Mouse (Mus musculus): ENCODE results near the gene Zfp53. TPM values are rescaled to one million over a fixed set of nuclear protein-coding genes. Genes with fewer than 3 reads are reported as not detected.

The Zfp53 gene
- polyA plus RNA-seq, 1 experiment from 2014 or later: 12.0 TPM

DNA sequence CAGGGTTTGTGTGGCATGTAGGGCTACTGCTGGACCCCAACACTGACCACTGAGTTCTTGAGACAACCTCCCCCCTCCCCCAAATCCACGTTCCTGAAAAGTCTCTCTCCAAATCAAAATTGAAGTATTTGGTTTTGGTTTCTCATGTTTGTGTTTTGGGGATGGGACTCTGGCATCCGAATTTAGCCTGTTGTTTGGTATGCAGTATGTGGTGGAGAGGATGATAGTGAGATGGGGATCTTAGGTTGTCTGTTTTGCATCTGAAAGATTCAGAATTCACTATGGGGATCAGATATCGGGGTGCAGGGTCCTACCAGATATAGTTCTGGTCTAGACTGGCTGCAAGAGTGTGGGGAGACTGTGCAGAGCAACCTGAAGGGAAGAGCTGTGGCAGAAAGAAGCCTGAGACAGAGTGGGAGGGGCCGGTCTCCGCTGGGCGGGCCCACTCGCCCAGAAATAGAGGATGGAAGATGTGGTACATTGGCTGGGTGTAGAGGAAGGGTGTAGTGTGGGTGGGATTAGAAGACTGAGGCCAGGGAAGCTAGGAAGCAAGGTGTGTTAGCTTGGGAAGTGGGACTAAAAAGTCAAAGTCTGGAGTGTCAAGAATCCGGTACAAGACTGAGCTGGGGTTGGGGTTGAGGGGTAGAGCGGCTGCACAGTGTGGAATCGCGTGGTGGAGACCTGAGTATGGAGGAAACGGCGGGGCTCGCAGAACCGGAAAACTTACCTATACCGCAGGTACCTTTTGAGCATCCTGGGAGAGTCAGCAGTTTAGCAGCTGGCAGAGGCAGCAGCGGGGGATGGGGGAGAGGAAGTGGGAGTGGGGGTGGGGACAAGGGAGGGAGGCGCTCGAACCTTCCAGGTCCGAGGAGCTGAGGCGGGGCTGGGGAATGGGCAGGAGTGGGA, 46.6 kb downstream of the Zfp53 start, which contains the start of gene Zfp52:
TSS of gene Zfp52 (plus strand) at position 444 of the 906 bp plus-strand sequence.
- H3K36me3 ChIP-seq (ENCODE audit: control insufficient read depth, insufficient read depth, low read length): no peaks in the 10 kb centered on the region
- 3% methylated on average over 21 of the region's 21 CpGs for WGBS
- H3K9me3 ChIP-seq (ENCODE audit: control insufficient read depth, low read length): no peaks in the 10 kb centered on the region
- peaks cover 8% of the 10 kb centered on the region for H3K4me1 ChIP-seq (replicated peaks; ENCODE audit: control insufficient read depth, insufficient read depth, low read length)
- peak within 1 kb of the TSS; percentile 62 for H3K27ac ChIP-seq (ENCODE audit: low read length)
- H3K4me2 ChIP-seq (ENCODE audit: low read depth, low read length): peak within 1 kb of the TSS; percentile 89
- peak; percentile 77 for ATAC-seq (ENCODE audit: low read depth)
- no peaks in the 10 kb centered on the region for H3K27me3 ChIP-seq (ENCODE audit: control insufficient read depth, insufficient read depth, low read depth, low read length)
- H3K4me3 ChIP-seq (ENCODE audit: low read length): peak within 1 kb of the TSS; percentile 64
- H3K9ac ChIP-seq (ENCODE audit: low read length): peak within 1 kb of the TSS; percentile 67

DNA sequence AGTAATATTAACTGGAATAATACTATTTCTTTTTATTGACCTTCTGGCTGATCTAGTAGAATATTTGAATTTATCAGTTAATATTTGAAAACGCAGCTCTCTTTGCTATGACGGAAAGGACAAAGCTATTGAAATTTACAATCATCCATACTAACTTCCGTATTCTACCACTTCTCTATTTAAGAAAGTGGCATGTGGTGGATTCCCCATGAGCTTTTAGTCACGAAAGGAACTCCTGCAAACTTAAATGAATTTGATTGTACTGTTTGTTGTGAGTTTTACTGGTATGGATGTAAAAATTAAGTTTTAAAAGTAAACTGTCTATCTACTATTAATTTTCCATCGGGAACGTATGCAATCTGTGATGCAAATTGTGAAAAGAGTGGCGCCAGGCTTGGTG, 47.3 kb downstream of the Zfp53 start:
- peaks cover 8% of the 10 kb centered on the region for H3K4me1 ChIP-seq (replicated peaks; ENCODE audit: control insufficient read depth, insufficient read depth, low read length)
- peak overlapping the region; percentile 89 for H3K4me2 ChIP-seq (ENCODE audit: low read depth, low read length)
- no peak for ATAC-seq (ENCODE audit: low read depth)
- no peaks in the 10 kb centered on the region for H3K36me3 ChIP-seq (ENCODE audit: control insufficient read depth, insufficient read depth, low read length)
- no peak overlapping the region for H3K27ac ChIP-seq (ENCODE audit: low read length)
- WGBS: 26% methylated on average over 7 of the region's 7 CpGs
- peak overlapping the region; percentile 67 for H3K9ac ChIP-seq (ENCODE audit: low read length)
- no peaks in the 10 kb centered on the region for H3K27me3 ChIP-seq (ENCODE audit: control insufficient read depth, insufficient read depth, low read depth, low read length)
- peak overlapping the region; percentile 64 for H3K4me3 ChIP-seq (ENCODE audit: low read length)
- H3K9me3 ChIP-seq (ENCODE audit: control insufficient read depth, low read length): no peaks in the 10 kb centered on the region

DNA sequence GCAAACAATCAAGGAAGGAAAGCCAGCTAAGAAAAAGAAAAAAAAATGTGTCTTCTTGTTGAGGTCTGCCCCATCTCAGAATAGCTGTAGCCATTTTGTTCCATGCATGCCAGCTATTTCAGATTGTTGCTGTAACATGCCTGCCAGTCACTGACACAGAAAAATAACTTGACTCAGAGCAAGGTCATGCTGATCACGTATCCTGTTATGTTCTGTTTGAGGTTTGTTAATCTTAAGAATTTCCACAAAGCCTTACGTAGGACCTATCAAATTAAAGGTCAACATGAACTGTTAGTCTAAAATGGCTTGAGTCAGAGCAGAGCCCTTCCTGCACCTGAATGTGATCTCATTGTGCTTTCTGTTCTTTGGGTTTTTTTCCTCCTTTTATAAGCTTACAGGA, 47.9 kb downstream of the Zfp53 start:
- no peaks in the 10 kb centered on the region for H3K27me3 ChIP-seq (ENCODE audit: control insufficient read depth, insufficient read depth, low read depth, low read length)
- H3K27ac ChIP-seq (ENCODE audit: low read length): no peak overlapping the region
- no peak overlapping the region for H3K4me2 ChIP-seq (ENCODE audit: low read depth, low read length)
- 52% methylated on average over 2 of the region's 2 CpGs for WGBS
- H3K36me3 ChIP-seq (ENCODE audit: control insufficient read depth, insufficient read depth, low read length): no peaks in the 10 kb centered on the region
- ATAC-seq (ENCODE audit: low read depth): no peak
- no peaks in the 10 kb centered on the region for H3K9me3 ChIP-seq (ENCODE audit: control insufficient read depth, low read length)
- peaks cover 8% of the 10 kb centered on the region for H3K4me1 ChIP-seq (replicated peaks; ENCODE audit: control insufficient read depth, insufficient read depth, low read length)
- no peak overlapping the region for H3K9ac ChIP-seq (ENCODE audit: low read length)
- H3K4me3 ChIP-seq (ENCODE audit: low read length): no peak overlapping the region

- Histone ChIP-seq H3K27ac (ENCODE audit: low read length) (no peak overlapping the region), H3K9ac (ENCODE audit: low read length) (no peak overlapping the region), H3K9me3 (ENCODE audit: control insufficient read depth, low read length) (no peaks in the 10 kb centered on the region), H3K4me3 (ENCODE audit: low read length) (no peak overlapping the region), H3K36me3 (ENCODE audit: control insufficient read depth, insufficient read depth, low read length) (peaks cover 7% of the 10 kb centered on the region), H3K27me3 (ENCODE audit: control insufficient read depth, insufficient read depth, low read depth, low read length) (no peaks in the 10 kb centered on the region), H3K4me1 (replicated peaks; ENCODE audit: control insufficient read depth, insufficient read depth, low read length) (no peaks in the 10 kb centered on the region), H3K4me2 (ENCODE audit: low read depth, low read length) (no peak overlapping the region)
- ATAC-seq (ENCODE audit: low read depth): no peak
- 77% methylated on average over 2 of the region's 2 CpGs for WGBS
These were observed 69.0 kb downstream of the Zfp53 start for GRCm38 (mm10) chr17:21557831-21558230.

Other genes with a start within 250 kb of the Zfp53 start
- not detected in 2 replicates for gene Vmn1r235, start 232.6 kb upstream of the Zfp53 start, polyA plus RNA-seq (2015; fragmentation: Nextera tagmentation; extraction: Ambion mirVana)
- gene Vmn1r236, start 206.1 kb upstream of the Zfp53 start, polyA plus RNA-seq (2015; fragmentation: Nextera tagmentation; extraction: Ambion mirVana): not detected in 2 replicates
- not detected in 2 replicates for gene Vmn1r237, start 177.1 kb upstream of the Zfp53 start, polyA plus RNA-seq (2015; fragmentation: Nextera tagmentation; extraction: Ambion mirVana)
- gene Zfp677, start 105.2 kb upstream of the Zfp53 start, polyA plus RNA-seq (2015; fragmentation: Nextera tagmentation; extraction: Ambion mirVana): 2.7 and 2.9 TPM in 2 replicates
- gene Zfp54, start 65.8 kb upstream of the Zfp53 start, polyA plus RNA-seq (2015; fragmentation: Nextera tagmentation; extraction: Ambion mirVana): 6.9 and 8.8 TPM in 2 replicates
- 15.0 and 17.1 TPM in 2 replicates for gene Zfp51, start 38.6 kb upstream of the Zfp53 start, polyA plus RNA-seq (2015; fragmentation: Nextera tagmentation; extraction: Ambion mirVana)
- 4.7 and 5.5 TPM in 2 replicates for gene Zfp52, start 46.5 kb downstream of the Zfp53 start, polyA plus RNA-seq (2015; fragmentation: Nextera tagmentation; extraction: Ambion mirVana)
- gene Zfp948, start 78.0 kb downstream of the Zfp53 start, polyA plus RNA-seq (2015; fragmentation: Nextera tagmentation; extraction: Ambion mirVana): 19.9 and 23.7 TPM in 2 replicates
- 3.3 and 3.8 TPM in 2 replicates for gene Zfp983, start 161.6 kb downstream of the Zfp53 start, polyA plus RNA-seq (2015; fragmentation: Nextera tagmentation; extraction: Ambion mirVana)
- gene Gm10226, start 202.9 kb downstream of the Zfp53 start, polyA plus RNA-seq (2015; fragmentation: Nextera tagmentation; extraction: Ambion mirVana): 4.1 and 5.3 TPM in 2 replicates
- 12.3 and 12.8 TPM in 2 replicates for gene Zfp760, start 218.7 kb downstream of the Zfp53 start, polyA plus RNA-seq (2015; fragmentation: Nextera tagmentation; extraction: Ambion mirVana)
- gene Zfp229, start 241.8 kb downstream of the Zfp53 start, polyA plus RNA-seq (2015; fragmentation: Nextera tagmentation; extraction: Ambion mirVana): 5.3 and 6.6 TPM in 2 replicates